Mouse (Mus musculus): ENCODE measurements around the gene Btbd16. TPM values are rescaled to one million over a fixed set of nuclear protein-coding genes. Genes with fewer than 3 reads are reported as not detected.

The Btbd16 gene
- polyA plus RNA-seq, 1 experiment from 2014 or later: not detected

DNA sequence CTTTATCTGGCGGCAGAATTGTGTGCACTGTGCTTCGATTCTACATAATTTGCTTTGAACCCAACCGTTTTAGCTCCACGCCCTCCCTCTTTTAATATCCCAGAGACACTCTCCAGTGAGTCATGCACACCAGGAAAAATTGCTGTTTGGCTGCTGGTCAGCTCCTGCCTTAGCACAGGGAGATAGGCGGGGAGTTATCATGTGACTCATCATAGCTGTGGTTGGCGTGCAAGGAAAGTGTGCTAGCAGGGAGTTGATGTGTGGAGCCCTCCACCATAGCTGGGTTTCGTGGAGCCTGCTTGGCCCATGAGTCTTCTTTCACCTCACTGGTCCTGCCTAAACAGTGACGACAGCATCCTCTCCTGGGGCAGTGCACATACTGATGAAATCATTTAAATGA lies 33.9 kb downstream of the Btbd16 start:
- Histone ChIP-seq H3K9me3 (replicated peaks; ENCODE audit: low read length) (no peaks in the 10 kb centered on the region), H3K4me1 (replicated peaks; ENCODE audit: insufficient read depth, low read length) (no peaks in the 10 kb centered on the region; the same call in 1 of the 2 replicates), H3K36me3 (ENCODE audit: insufficient read depth, low read length) (no peaks in the 10 kb centered on the region), H3K4me2 (ENCODE audit: low read length) (no peak overlapping the region), H3K27me3 (ENCODE audit: insufficient read depth, low read length) (no peaks in the 10 kb centered on the region), H3K9ac (ENCODE audit: low read depth, low read length) (no peak overlapping the region), H3K4me3 (replicated peaks; ENCODE audit: low read depth, low read length) (no peak overlapping the region), H3K27ac (no peak overlapping the region)
- ATAC-seq (replicated peaks; ENCODE audit: low FRiP score, low read depth): no peak
- WGBS: 67% methylated on average over 8 of the region's 8 CpGs
- TF ChIP-seq CTCF (IDR thresholded peaks at IDR 0.05; ENCODE audit: low read depth): no peak
- no peak for DNase-seq (ENCODE audit: low spot score)

DNA sequence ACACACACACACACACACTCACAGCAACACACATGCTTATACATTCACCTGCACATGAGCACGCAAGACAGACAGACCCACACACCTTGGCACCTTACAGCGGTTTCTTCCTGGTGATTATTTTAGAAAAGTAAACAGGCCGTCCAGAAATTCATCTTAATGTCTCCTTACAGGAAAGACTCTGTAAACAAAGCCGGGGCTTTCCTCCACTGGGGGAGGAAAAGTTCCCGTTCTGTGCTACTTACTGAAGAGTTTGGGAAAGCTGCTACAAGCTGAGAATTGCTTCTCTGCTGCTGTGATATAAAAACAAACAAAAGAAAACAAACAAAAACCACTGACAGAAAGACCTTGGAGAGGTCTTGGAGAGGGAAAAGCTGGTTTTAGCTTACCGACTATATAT lies 34.8 kb downstream of the Btbd16 start:
- Histone ChIP-seq H3K9me3 (replicated peaks; ENCODE audit: low read length) (no peaks in the 10 kb centered on the region), H3K27ac (no peak overlapping the region), H3K4me1 (replicated peaks; ENCODE audit: insufficient read depth, low read length) (no peaks in the 10 kb centered on the region; the same call in 1 of the 2 replicates), H3K9ac (ENCODE audit: low read depth, low read length) (no peak overlapping the region), H3K4me3 (replicated peaks; ENCODE audit: low read depth, low read length) (no peak overlapping the region), H3K4me2 (ENCODE audit: low read length) (no peak overlapping the region; the same call in 1 of the 2 replicates), H3K36me3 (ENCODE audit: insufficient read depth, low read length) (no peaks in the 10 kb centered on the region), H3K27me3 (ENCODE audit: insufficient read depth, low read length) (no peaks in the 10 kb centered on the region)
- no peak for TF ChIP-seq CTCF (IDR thresholded peaks at IDR 0.05; ENCODE audit: low read depth)
- WGBS: 38% methylated on average over 6 of the region's 6 CpGs
- ATAC-seq (replicated peaks; ENCODE audit: low FRiP score, low read depth): no peak
- DNase-seq (ENCODE audit: low spot score): no peak

GRCm38 (mm10) chr7:130810238-130810637 lies 36.4 kb downstream of the Btbd16 start:
- no peaks in the 10 kb centered on the region for H3K9me3 ChIP-seq (replicated peaks; ENCODE audit: low read length)
- no peak overlapping the region for H3K27ac ChIP-seq
- 67% methylated on average over 4 of the region's 4 CpGs for WGBS
- H3K4me3 ChIP-seq (replicated peaks; ENCODE audit: low read depth, low read length): no peak overlapping the region
- no peak overlapping the region for H3K9ac ChIP-seq (ENCODE audit: low read depth, low read length)
- H3K4me2 ChIP-seq (ENCODE audit: low read length): no peak overlapping the region
- no peaks in the 10 kb centered on the region for H3K36me3 ChIP-seq (ENCODE audit: insufficient read depth, low read length)
- DNase-seq (ENCODE audit: low spot score) (no peak), ATAC-seq (replicated peaks; ENCODE audit: low FRiP score, low read depth) (no peak)
- no peaks in the 10 kb centered on the region; the same call in 1 of the 2 replicates for H3K4me1 ChIP-seq (replicated peaks; ENCODE audit: insufficient read depth, low read length)
- no peaks in the 10 kb centered on the region for H3K27me3 ChIP-seq (ENCODE audit: insufficient read depth, low read length)
- TF ChIP-seq CTCF (IDR thresholded peaks at IDR 0.05; ENCODE audit: low read depth): no peak

GRCm38 (mm10) chr7:130812407-130812806 lies 38.5 kb downstream of the Btbd16 start:
- Histone ChIP-seq H3K4me1 (replicated peaks; ENCODE audit: insufficient read depth, low read length) (no peaks in the 10 kb centered on the region; the same call in 1 of the 2 replicates), H3K9me3 (replicated peaks; ENCODE audit: low read length) (no peaks in the 10 kb centered on the region), H3K4me3 (replicated peaks; ENCODE audit: low read depth, low read length) (no peak overlapping the region), H3K9ac (ENCODE audit: low read depth, low read length) (no peak overlapping the region), H3K4me2 (ENCODE audit: low read length) (no peak overlapping the region), H3K36me3 (ENCODE audit: insufficient read depth, low read length) (no peaks in the 10 kb centered on the region), H3K27ac (no peak overlapping the region), H3K27me3 (ENCODE audit: insufficient read depth, low read length) (no peaks in the 10 kb centered on the region)
- ATAC-seq (replicated peaks; ENCODE audit: low FRiP score, low read depth) (no peak), DNase-seq (ENCODE audit: low spot score) (no peak)
- TF ChIP-seq CTCF (IDR thresholded peaks at IDR 0.05; ENCODE audit: low read depth): no peak
- 45% methylated on average over 16 of the region's 16 CpGs for WGBS

DNA sequence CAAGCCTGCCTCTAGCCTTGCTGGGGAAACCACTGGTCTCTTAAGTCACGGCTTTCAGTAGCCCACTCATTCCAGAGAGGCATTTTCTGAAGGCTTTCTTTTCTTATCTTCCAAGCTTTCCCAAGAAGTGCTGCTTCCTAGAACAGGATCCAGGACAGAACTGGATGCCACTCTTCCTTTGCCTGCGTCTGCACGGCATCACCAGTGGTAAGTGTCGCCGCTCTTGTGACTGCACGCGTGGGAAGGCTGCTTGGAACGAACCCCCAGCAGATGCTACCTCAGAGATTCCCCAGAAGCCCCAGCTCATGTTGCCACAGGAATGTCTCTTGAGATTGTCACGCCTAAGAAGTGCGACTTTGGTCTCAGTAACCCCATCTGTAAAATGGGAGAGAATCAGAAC lies 41.7 kb downstream of the Btbd16 start:
- DNase-seq (ENCODE audit: low spot score) (no peak), ATAC-seq (replicated peaks; ENCODE audit: low FRiP score, low read depth) (no peak)
- Histone ChIP-seq H3K4me2 (ENCODE audit: low read length) (no peak overlapping the region), H3K9ac (ENCODE audit: low read depth, low read length) (no peak overlapping the region), H3K4me3 (replicated peaks; ENCODE audit: low read depth, low read length) (no peak overlapping the region), H3K27me3 (ENCODE audit: insufficient read depth, low read length) (no peaks in the 10 kb centered on the region), H3K27ac (no peak overlapping the region), H3K36me3 (ENCODE audit: insufficient read depth, low read length) (no peaks in the 10 kb centered on the region), H3K4me1 (replicated peaks; ENCODE audit: insufficient read depth, low read length) (no peaks in the 10 kb centered on the region), H3K9me3 (replicated peaks; ENCODE audit: low read length) (no peaks in the 10 kb centered on the region)
- no peak for TF ChIP-seq CTCF (IDR thresholded peaks at IDR 0.05; ENCODE audit: low read depth)
- WGBS: 93% methylated on average over 10 of the region's 10 CpGs

- Histone ChIP-seq H3K36me3 (ENCODE audit: insufficient read depth, low read length) (no peaks in the 10 kb centered on the region), H3K9ac (ENCODE audit: low read depth, low read length) (no peak overlapping the region), H3K27ac (no peak overlapping the region), H3K4me2 (ENCODE audit: low read length) (no peak overlapping the region), H3K4me3 (replicated peaks; ENCODE audit: low read depth, low read length) (no peak overlapping the region), H3K9me3 (replicated peaks; ENCODE audit: low read length) (no peaks in the 10 kb centered on the region), H3K4me1 (replicated peaks; ENCODE audit: insufficient read depth, low read length) (no peaks in the 10 kb centered on the region), H3K27me3 (ENCODE audit: insufficient read depth, low read length) (no peaks in the 10 kb centered on the region)
- no peak for TF ChIP-seq CTCF (IDR thresholded peaks at IDR 0.05; ENCODE audit: low read depth)
- no peak for ATAC-seq (replicated peaks; ENCODE audit: low FRiP score, low read depth)
- DNase-seq (ENCODE audit: low spot score): no peak
- 85% methylated on average over 7 of the region's 7 CpGs for WGBS
Observed at GRCm38 (mm10) chr7:130816243-130816642, 42.4 kb downstream of the Btbd16 start.

- Histone ChIP-seq H3K9ac (ENCODE audit: low read depth, low read length) (no peak overlapping the region), H3K4me1 (replicated peaks; ENCODE audit: insufficient read depth, low read length) (no peaks in the 10 kb centered on the region), H3K4me3 (replicated peaks; ENCODE audit: low read depth, low read length) (no peak overlapping the region), H3K27me3 (ENCODE audit: insufficient read depth, low read length) (no peaks in the 10 kb centered on the region), H3K27ac (no peak overlapping the region), H3K4me2 (ENCODE audit: low read length) (no peak overlapping the region), H3K36me3 (ENCODE audit: insufficient read depth, low read length) (no peaks in the 10 kb centered on the region), H3K9me3 (replicated peaks; ENCODE audit: low read length) (no peaks in the 10 kb centered on the region)
- TF ChIP-seq CTCF (IDR thresholded peaks at IDR 0.05; ENCODE audit: low read depth): no peak
- DNase-seq (ENCODE audit: low spot score) (no peak), ATAC-seq (replicated peaks; ENCODE audit: low FRiP score, low read depth) (no peak)
- WGBS: 65% methylated on average over 5 of the region's 5 CpGs
Observed at GRCm38 (mm10) chr7:130818813-130819212, 44.9 kb downstream of the Btbd16 start.

Measured in kidney, postnatal 0 days (tissue).